Mouse (Mus musculus) kidney, adult 18-20 months (tissue): ENCODE data around the gene Keap1.
"Not testable (repeated sequence)": the region's sequence is repeated elsewhere in the genome, so short reads cannot be mapped to it uniquely, and the experiment has no call there.

Experiments used
- DNase-seq: peaks from one replicate; pipeline ENCODE4 v3.0.0; 2021

Gene Keap1

DNA sequence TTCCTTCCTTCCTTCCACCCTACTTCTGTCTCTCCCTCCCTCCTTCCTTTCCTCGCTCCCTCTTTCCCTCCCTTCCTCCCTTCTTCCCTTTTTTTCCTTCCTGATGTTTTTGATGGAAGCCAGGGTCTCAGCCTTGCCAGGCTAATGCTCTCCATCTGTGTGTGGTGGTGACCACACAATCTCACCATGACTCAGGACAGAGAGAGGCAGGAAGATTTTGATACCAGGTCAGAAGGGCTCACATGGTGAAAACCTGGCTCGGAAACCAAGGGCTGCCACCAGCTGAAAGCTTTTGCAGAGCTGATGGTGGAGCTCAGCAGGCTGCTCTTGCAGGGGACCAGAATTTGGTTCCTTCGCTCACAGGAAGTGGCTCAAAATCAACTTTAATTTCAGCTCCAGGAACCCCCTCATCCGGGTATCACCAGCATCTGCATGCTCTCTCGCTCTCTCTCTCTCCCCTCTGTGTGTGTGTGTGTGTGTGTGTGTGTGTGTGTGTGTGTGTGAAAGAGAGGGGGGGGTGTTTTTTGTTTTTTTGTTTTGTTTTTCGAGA is 21.4 kb upstream of the Keap1 start:
- DNase-seq: no peak

DNA sequence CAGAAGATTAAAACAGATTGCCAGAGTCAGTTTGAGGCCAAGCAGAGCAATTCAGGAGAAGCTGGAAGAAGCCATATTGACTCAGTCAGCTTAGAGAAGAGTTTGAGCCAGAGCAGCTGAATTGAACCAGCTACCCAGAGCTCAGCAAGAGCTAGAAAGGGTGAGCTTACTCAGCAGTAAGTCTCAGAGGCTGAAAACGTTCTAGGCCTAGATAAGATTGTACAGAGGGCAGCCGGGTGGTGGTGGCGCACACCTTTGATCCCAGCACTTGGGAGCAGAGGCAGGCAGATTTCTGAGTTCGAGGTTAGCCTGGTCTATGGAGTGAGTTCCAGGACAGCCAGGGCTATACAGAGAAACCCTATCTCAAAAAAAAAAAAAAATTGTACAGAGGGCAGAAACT is 17.2 kb upstream of the Keap1 start:
- not testable (repeated sequence) for DNase-seq

DNA sequence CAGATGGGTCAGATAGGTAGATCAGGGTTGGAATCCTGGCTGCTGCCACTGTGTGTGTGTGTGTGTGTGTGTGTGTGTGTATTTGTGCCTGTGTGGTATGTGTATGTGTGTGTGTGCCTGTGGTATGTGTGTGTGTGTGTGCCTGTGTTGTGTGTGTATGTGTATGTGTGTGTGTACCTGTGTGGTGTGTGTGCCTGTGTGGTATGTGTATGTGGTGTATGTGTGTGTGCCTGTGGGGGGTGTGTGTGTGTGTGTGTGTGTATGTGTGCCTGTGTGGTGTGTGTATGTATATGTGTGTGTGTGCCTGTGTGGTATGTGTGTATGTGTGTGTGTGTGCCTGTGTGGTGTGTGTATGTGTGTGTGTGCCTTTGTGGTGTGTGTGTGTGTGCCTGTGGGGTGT is 15.5 kb upstream of the Keap1 start:
- no peak for DNase-seq

DNA sequence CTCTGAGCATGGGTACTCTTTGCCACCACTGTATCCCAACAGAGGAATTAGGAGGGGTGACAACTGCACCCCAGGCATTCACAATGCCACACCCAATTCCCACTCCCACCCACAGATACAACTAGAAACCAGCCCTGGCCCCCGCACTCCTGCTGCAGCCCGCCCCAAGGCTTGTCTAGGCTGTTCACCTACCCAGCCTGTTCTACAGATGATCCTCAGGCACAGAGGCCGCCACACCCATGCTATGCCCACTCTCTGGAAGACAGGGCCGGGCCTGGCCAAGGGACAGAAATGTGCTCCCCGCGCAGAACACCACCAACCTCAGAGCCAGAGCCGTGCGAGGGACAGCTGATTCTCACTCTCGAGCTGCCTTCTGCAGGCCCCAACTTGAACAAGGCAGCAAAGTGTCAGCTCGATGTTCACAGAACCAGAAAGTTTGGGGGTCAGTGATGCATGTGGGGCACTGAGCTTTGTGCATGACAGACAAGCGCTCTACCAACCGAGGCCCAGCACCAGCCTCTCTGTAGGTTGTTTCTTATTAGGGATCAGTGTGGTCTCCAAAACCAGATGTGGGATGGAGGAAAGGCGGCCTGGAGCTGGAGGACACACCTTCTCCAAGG is 12.1 kb upstream of the Keap1 start:
- no peak for DNase-seq

DNA sequence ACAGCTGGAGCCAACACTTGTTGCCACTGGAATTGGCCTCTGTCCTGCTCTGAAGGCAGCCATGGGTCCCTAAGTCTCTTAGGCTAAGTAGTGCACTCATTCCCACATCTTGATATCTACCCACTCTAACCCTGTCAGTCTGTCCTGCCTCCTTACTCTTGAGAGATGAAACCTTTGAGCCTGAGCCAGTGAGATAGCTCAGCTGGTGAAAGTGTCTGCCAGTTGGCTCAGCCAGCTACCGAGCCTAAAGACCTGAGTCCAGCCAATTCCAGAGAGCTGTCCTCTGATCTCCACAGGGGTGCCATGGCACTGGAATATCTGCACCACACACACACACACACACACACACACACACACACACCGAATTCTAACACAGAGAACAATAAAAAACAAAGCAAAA is 11.3 kb upstream of the Keap1 start:
- DNase-seq: no peak

DNA sequence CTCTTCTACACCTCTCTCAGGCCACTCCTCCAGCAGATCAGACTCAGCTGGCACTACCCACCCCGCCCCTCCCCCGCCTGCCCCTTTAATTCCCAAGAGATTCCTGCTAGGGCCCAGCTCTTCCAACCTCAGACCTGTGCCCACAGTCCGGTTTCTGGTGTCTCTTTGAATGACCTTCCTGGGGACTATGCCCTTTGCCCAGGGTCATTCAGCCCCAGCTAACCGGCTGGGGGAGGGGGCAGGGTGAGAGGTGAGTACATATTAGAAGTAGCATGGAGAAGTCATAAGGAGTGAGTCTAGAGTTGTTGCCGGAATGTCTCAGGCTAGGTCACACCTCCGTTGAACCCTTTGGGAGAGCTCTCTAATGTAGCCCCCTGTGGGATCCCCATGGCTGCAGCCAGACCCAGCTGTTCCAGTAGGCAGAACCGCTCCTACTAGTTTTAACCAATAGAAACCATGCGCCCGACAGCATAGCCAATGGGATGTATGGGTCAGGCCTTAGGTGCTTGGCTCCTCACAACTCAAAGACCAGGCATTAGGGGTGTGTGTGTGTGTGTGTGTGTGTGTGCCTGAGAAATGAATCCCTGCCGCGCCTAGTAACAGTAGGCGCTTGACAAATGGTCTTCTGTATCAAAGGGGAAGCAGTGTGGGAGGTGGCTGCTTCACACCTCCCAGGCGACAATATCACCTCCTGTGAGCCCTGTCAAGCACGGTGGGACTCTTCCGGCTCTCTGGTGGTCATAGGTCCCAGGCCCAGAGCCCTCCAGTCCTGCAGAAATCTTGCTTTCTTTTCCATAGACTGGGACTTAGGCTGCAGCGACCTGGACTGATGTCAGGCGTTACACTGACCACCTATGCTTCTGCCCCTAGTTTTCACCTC is 10.7 kb upstream of the Keap1 start:
- no peak for DNase-seq

DNA sequence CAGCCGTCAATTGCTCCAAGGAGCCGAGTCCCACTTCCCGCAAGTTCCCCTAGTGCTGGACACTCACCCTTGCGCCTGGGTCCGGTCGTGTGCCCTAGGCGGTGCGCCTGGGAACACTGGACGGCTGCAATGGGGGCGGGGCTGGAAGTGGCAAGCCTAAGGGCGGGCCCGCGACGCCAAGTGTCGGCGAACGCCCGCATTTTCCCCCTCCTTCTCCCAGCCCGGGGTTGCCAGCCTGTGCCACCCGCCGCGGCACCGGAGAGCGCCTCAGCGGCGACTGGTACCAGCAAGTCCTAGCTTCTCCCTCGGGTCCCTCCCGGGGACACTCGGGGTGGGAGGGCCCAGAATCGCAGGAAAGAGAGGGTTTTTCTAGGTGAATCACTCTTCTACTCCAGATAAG is 9.2 kb upstream of the Keap1 start, which contains the start of gene S1pr5:
S1pr5 (minus strand) TSS at position 118 of the 400 bp plus-strand sequence.
- peak; percentile 68 for DNase-seq

DNA sequence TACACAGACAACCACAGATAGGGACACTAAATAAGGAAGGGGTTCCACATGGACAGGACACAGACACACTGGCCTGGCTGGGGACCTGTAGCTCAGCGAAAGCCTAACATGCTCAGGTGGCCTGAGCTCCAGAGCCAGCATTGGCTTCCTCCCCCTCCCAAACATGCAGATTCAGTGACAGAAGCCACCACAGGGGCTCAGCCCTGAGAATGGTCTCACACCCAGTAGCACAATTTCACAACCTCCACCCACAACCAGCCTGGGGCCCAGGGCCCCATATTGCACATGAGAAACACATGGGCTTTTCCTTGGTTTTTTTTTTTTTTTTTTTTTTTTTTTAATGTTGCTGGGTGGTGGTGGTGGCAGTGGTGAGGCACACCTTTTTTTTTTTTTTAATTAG is 7.2 kb upstream of the Keap1 start:
- no peak for DNase-seq

DNA sequence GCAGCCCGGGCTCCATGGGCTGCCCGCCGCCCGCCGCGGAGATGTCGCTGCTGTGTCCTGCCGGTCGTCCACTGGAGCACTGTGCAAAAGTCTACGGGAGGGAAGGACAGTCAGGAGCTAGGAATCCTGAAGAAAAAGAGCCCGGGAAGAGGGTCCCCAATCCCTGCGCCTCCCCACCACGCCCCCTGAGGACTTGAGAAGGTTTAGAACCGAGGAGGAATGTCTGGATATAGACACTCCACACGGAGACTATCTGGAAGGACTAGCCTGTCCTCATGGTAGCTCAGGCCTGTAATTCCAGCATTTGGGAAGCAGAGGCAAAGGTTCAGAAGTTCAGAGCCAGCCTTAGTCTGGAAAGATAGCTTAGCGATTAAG is 5.9 kb upstream of the Keap1 start:
- DNase-seq: no peak

DNA sequence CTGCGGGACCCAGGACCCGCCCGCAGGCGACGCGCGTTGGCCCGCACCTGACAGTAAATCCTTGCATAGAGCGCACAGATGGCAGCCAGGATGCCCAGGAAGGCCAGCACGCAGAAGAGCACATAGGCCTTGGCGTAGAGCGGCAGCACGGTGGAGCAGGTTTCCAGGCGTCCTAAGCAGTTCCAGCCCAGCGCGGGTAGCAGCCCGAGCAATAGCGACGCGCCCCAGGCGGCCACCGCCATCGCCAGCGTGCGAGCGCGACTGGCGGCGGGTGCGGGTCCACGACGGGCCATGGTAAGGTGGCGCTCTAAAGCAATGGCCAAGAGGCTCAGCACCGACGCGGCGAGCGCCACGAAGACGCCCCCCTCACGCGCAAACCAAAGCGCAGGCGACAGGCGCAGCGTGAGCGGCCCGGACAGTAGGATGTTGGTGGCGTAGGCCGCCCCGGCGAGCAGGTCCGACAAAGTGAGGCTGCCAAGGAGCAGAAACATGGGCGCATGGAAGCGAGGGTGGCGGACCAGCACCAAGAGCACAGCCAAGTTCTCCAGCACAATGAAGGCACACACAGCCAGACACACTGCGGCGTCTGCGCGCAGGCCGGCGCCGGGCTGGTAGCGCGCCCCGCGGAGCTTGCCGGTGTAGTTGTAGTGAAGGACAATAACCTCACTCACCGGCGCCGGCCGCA is 5.4 kb upstream of the Keap1 start:
- DNase-seq: no peak

DNA sequence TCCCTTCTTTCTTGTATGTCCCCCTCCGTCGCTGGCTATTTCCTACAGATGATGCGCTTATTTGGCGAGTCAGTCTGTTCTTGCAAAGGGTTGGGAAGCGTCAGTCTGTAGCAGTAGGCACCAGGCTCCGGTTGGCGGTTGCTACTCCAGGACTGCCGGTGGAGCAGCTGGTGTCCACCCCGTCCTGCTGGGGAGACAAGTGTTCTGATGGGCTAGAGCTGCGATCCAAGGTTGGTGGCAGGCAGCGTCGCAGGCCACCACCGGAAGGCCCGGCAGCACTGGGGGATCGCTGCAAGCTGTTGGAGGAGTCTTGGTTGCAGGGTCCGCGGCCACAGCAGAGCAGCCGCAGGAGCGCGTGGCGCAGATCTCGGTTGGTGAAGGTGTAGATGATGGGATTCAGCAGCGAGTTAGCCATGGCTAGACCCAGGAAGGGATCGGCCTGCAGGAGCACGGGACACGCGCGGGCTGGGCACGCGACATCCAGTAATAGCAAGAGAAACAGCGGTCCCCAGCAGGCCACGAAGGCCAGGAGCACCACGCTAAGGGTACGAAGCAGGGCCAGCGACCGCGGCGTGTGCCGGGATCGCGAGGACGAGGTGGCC is 4.8 kb upstream of the Keap1 start:
- DNase-seq: no peak

DNA sequence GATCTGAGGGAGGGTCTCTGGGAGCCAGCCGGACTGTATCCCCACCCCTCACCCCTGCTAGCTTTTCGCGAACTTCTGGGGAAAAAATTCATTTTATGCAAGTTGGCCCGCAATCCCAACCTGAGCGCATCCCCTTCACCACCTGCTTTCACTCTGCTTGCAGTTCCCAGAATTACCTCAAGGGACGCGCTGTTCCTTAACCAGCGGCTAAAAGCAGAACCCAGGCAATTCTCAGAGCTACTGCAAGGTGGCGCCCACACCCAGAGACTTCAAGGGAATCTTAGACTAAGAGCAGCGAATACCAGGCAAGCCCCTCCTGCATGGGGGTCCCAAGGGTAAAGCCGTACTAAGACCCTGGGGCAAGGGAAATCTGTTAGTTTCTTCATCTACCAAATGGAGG is 2.2 kb upstream of the Keap1 start:
- peak; percentile 89 for DNase-seq

DNA sequence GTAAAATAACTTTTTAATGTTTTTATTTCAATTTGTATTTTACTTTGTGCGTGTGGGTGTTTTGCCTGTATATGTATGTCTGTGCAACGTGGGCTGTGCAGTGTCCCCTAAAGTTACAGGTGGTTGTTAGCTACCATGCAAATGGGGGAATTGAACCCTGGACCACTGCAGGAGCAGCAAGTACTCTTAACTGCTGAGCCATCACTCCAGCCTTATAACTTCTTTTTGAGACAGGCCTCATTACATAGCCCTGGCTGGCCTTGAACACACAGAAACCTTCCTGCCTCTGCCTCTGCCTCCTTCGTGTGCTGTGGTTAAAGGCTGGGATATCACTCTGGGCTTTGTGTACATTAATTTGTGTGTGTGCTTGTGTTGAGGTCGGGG is 296 bp upstream of the Keap1 start:
- DNase-seq: no peak

DNA sequence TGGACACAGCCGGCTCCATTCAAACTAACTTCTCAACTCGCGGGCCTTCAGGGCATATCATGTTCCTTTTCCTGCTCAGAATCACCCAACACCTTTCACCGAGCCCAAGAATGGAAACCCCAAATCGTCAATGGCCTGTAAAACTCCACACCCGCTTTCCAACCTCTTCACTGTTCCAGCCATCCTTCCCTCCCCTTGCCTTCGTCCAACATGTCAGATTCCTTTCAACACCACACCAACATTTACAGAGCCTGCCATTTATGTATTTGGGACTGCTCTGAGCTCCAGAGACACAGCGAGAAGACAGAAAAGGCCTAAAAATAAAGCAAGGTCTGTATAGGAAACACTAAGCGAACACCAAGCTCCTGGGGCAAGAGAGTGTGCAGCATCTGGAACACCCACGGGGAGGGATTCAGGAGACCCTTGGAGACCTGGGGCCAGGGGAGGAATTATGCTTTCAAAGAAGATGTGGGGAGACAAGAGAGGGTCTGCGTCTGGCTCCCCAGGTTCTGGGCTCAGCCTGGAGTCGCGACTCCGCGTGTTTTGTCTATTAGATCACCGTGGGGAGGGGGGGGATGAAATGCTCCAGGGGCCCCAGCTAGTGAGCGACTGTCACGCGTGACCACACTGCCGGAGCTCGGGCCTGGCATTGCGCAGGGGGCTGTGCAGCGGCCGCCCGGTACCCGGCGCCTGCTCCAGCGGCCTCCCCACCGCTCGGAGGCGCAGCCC is 993 bp downstream of the Keap1 start:
- DNase-seq: peak; percentile 42

DNA sequence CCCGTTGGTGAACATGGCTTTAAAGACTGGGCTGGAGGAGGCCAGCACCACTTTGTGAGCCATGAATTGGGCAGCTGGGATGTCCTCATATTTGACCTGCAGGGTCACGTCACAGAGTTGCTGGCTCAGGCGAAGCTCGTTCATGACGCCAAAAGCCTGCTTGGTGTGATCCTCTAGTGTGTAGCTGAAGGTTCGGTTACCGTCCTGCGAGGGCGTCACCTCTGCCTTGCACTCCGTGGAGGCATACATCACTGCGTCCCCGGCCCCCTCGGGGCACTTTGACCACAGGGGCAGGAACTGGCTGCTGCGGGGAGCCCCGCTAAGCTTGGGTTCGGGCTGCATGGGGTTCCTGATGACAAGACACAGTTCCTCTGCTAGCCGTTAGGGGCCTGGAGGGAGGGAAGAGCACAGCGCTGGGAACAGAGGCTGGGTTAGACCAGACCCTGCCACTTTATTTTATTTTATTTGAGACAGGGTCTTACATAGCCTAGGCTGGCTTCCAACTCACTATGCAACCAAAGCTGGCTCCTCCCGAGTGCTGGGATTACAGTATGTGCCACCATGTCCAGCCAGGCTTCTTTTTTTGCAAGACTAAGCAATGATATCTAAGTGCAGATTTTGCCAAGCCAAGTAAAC is 1.7 kb downstream of the Keap1 start:
- peak; percentile 30 for DNase-seq

DNA sequence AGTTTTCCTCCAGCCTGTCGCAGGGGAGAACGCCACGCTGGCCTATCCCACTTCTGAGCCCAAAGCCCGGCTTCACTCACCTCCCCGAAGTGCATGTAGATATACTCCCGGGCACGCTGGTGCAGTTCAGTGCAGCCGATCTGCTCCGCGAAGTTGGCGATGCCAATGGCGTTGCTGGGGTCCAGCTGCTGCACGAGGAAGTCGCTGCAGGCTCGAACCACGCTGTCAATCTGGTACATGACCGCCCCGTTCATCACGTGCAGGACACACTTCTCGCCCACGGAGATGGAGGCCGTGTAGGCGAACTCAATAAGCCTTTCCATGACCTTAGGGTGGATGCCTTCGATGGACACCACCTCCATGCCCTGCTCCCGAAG is 2.2 kb downstream of the Keap1 start:
- no peak for DNase-seq

DNA sequence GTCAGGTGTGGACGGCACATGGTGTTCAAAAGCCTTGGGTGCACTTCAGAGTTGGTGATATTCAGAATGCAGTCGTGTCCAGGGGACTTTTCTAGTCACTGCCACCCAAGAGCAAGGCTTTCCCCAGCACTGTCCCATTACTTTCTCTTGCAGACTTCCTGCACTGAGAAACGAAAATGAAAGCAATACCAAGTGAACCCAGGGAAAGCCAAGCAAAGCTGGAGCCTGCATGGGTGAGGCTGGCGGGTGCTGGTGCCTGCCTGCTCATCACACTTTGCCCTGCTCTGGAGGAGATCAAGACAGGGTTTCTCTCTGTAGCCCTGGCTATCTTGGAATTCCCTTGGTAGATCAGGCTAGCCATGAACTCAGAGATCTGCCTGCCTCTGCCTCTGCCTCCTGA is 3.8 kb downstream of the Keap1 start:
- no peak for DNase-seq

DNA sequence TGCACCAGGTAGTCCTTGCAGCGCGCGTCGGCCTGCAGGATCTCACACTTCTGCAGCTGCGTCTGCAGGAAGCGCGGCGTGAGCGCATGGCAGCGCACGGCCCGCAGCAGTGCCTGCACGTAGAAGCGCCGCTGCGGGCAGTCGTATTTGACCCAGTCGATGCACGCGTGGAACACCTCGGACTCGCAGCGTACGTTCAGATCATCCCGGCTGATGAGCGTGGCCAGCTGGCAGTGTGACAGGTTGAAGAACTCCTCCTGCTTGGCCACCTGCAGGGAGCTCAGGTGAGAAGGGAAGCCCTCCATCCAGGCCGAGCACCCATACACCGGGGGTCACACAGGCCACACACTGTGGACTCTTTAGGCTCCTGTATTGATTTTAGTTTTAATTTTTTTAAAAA is 5.4 kb downstream of the Keap1 start:
- no peak for DNase-seq

DNA sequence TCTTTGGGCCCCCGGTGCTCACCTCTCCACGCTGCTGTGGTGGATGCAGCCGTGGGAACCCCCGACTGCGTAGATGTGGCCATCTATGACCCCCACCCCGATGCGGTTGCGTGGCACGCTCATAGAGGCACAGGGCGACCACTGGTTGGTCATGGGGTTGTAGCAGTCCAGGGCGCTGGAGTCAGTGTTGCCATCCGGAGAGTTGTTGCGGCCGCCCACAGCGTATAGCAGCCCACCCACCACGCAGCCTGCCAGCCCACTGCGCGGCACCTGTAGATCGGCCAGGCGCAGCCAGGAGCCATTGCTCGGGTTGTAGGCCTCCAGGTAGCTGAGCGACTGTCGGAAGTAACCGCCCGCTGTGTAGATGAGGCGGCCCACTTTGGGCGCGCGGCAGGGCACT is 5.8 kb downstream of the Keap1 start:
- DNase-seq: no peak

DNA sequence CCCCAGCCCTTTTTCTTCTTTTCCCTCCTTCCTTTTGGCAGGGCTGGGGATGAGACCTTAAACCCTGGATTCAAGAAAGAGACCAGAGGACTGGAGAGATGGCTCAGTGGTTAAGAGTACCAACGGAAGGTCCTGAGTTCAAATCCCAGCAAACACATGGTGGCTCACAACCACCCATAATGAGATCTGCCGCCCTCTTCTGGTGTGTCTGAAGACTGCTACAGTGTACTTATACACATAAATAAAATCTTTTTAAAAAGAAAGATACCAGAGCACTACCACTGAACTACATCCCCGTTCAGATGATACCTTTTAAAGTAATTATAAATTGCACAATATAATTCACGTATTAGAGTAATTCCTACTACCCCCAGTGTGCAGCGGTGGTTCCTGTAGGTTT is 6.3 kb downstream of the Keap1 start:
- no peak for DNase-seq

DNA sequence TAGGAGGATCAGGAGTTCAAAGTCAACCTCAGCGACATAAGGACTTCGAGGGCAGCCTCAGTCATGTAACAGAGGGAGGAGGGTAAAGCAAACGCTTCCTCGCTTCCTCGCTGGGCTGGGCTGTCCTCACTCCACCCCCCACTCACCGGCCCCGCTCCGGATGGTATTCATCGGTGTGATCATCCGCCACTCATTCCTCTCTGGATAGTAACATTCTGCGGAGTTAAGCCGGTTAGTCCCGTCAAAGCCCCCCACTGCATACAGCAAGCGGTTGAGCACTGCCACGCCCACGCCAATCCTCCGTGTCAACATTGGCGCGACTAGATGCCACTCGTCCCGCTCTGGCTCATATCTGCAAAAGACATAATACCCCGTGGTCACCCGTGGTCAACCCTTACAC is 7.6 kb downstream of the Keap1 start:
- no peak for DNase-seq

DNA sequence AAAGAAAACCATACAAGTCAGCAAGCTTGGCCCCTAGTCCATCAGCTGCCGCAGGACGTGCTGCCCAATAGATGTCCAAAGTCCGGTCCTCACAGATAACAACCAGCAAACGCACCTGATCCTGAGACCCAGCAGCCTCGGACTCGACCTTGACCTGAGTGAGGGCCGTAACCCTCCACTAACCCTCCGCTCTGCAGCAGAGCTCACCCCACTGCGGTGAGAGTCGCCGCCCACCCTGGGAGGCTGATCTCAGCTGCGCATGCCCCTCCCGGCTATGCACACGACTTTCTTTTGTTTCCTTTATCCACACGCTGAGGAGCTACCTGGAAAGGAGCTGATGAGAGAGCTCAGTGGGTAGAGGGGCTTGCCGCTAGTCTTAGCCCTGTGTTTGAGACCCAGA is 11.8 kb downstream of the Keap1 start:
- DNase-seq: no peak
